Mouse (Mus musculus) liver, postnatal 0 days (tissue): Measurements from ENCODE around the gene Gm11555.

Source experiments
- CTCF ChIP-seq: sonication (generic); IDR thresholded peaks from 2 replicates; pipeline ENCODE4 v1.5.1; 2016; ENCODE audit warnings: antibody characterized with exemption, low read depth
- EP300 ChIP-seq: IDR thresholded peaks from 2 replicates; pipeline ENCODE4 v1.6.1; 2016; ENCODE audit warnings: antibody characterized with exemption, low read depth, mild to moderate bottlenecking

DNA sequence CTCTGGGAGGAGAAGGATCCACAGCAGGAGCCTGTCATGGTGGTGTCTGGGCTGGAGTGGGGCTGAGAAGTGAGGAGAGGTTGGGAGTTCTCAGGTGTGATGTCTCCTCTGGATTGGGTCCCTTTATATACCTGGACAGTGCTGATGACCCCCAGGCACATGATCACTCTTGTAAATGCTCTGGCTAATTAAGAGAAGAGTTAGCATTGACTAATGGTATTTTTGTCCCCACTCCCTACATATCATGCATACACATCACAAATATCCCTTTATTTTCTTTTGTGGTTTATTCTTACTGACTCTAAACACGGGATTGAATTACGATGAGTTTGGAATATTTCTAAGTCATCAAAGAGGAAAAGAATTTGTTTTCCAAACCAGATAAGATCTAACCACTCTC lies 29.7 kb downstream of the Gm11555 start, which contains the start of gene Gm11562:
- TF ChIP-seq CTCF (no peak), EP300 (no peak)
